Mouse (Mus musculus): Measurements from ENCODE around the gene 1700061G19Rik.
"Not testable (repeated sequence)": the region's sequence is repeated elsewhere in the genome, so short reads cannot be mapped to it uniquely, and the experiment has no call there.

The 1700061G19Rik gene

DNA sequence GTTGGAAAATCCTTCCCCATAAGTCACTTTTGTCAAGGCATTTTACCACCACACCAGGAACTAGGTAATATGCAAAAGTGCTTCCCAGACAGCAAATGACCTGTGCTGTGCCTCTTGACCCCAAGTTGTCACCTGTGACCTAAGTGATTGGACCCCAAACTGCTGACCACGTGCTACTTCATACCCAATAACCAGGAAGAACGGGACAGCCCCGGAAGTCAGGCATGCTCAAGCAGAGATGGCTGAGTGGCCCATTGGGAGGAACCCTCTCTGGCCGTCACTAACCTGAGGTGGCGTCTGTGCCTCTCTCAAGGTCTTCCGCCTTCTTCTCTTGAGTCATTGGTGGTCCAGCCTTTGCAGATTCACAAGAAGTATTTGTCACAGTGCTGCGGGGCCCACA, 2.8 kb upstream of the 1700061G19Rik start:
- DNase-seq = no peak

DNA sequence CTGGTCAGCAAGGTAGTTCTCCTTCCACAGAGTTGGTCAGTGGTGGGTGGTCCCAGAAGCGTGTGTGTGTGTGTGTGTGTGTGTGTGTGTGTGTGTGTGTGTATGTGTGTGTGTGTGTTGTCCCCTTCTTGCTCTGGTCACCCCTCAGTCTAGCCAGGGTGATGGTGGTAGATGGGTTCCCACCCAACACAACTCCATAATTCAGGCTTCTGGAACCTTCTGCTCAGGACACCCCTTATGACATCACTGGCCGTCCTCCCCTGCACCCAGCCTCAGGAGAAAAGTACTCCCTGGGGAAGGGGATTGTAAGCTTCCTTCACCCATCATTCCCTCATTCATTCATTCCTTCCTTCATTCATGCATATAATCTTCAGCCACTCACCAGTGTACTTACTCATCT, 1.0 kb upstream of the 1700061G19Rik start, which contains the start of gene Acsbg2:
Gene Acsbg2, minus strand, starts transcription at position 211 of the 400 bp plus-strand sequence.
- no peak for DNase-seq

DNA sequence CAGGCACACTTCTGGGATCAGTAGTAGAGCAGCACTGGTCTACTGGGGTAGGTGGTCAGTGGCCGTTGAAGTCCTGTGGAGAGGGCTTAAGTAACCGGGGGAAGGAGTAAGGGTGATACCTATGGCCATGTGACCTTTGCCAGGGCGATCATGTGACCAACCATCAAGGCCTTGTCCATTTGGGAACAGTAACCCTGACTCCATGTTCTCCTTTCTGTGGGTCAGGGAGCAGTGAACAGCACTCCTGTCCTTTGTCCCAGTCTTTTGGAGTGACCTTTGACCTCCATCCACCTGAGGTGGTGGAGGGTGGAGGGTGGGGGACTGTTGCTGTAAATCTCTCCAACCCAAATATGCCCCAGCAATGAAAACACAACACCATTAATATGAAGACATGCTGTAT, 1.2 kb downstream of the 1700061G19Rik start:
- DNase-seq = no peak

DNA sequence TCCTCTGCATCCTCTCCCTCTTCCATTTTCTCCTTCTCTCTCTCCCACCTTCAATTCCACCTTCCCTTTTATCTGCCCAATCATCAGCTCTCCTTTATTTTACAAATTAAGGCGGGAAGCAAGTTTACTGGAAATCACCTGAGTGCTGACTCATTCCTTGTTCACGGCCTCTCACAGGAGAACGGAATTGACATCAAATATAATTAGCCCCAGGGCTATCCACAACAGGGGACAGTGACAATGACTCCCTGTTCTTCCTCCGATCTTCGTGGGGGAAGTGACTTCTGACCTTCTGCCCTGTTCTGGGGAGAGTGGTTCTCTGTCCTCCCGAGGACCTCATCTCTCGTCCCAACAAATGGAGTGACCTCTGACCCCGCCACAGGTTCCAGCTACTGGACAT, 1.7 kb downstream of the 1700061G19Rik start:
- DNase-seq = no peak

DNA sequence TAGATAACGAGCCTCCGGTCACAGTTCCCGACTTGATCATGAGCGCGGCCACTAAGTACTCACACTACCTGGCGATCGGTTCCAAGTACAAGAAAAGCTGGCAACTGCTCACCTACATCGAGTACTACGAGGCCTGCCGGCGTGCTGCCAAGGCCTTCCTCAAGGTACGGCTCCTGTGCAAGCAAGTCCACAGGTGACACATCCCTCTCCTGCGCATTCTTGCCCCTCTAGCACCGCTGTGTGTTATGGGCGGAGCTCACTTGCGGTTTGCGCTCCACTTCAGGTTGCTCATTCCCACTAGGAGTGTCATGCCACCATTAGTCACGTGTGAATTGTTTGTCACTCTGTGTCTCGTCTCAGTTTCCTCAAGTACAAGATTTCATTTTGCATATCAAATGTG, 2.1 kb downstream of the 1700061G19Rik start:
- no peak for DNase-seq

DNA sequence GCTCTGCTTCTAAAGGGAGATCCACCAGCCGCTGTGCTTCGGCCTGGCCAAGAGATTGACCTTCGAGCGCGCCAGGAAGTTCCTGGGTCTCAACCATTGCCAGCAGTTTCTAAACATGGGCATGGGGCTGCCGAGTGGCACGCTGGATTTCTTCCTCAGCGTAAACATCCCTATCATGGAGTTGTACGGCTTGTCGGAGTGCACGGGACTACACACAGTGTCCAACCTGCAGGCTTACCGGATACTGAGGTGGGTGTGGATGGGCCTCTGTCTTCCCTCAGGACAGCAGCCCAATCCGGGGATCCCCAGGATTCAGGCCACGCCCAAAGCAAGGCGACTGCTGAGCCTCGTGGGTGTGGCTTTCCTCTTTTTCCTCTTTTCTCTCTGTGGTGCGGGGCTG, 8.3 kb downstream of the 1700061G19Rik start:
- no peak for DNase-seq

DNA sequence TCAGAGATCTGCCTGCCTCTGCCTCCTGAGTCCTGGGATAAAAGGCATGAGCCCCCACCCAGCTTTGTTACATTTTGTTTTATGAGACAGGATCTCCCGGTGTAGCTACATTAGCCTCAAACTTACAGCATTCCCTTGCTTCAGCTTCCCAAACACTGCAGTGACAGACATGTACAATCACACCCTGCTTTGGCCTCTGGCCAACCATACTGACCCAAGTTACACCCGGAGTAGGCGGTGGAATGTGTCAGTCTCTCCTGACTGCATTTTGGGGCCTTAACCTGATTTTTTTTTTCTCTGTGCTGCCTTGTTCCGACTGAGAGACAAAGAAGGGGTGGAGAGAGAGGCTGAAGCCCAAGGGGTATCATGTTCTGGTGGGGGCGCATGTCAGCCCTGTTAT, 9.1 kb downstream of the 1700061G19Rik start:
- no peak for DNase-seq

DNA sequence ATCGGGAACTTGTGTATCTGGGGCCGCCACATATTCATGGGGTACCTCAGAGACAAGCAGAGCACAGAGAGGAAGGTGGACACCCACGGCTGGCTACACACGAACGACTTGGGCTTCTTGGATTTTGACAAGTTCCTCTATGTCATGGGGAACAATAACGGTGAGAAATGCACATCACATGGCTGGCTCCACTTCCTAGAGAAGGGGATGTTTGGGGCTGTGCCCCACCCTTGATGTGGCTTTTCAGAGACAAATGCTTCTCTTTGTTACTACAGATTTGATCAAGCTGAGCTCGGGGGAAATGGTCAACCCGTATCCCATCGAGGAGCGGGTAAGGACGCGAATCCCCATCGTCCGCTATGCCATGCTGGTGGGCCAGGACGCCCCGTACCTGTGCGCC, 9.5 kb downstream of the 1700061G19Rik start:
- no peak for DNase-seq

DNA sequence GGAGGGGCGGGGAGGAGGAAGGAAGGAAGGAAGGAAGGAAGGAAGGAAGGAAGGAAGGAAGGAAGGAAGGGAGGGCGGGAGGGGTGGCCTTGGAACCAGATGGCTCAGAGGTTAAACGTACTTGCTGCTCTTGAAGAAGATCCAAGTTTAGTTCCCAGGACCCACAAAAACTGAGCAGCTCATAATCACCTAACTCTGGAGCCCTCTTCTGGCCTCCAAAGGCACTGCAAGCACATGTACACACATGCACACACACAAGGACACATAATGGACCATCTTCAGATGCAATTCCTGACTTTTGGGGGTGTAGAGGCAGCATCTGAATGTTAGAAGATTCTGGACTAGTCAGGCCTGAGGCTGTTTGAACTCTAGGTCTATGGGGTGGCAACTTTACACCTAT, 12.8 kb downstream of the 1700061G19Rik start:
- no peak for DNase-seq

DNA sequence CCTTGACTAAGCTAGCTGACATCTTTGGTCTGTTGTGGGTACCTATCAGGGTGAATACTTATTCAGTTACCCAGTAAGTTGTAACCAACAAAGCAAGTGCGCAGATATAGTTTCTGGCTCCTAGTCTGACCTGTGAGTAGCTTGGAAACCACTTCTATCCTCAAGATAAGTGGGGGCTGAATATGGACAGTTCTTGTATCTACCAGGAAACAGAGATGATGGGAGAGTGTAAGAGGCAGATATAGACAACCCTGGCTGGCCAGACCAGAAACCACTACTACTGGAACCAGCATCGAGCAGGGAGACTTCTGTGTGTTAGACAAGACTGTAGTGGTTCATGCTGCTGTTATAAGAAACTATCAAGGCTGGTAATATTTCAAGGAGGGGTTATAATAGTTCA, 14.7 kb downstream of the 1700061G19Rik start:
- DNase-seq = no peak

DNA sequence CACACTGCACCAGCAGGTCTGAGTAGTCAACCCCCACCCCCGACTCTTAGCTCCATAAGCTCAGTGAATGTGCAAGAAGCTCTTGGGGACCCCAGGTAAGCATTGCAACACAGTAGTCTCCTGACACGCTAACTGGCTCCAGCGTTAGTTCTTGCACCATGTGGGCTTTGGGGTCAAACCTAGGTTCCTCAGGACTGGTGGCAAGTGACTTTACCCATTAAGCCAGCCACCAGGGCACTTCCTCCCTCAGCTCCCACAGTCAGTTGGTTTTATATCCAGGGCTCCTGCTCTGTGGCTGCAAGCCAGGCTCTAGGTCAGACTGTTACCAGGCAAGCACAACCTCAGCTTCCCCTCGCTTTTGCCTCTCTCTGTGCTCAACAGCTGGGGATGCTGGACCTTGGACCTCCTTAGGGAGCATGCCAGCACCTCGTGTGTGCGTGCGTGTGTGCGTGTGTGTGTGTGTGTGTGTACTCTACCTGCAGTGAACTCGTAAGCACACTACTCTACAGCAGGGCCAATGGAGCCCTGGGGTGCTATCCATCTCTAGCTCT, 20.2 kb downstream of the 1700061G19Rik start:
- DNase-seq = no peak

DNA sequence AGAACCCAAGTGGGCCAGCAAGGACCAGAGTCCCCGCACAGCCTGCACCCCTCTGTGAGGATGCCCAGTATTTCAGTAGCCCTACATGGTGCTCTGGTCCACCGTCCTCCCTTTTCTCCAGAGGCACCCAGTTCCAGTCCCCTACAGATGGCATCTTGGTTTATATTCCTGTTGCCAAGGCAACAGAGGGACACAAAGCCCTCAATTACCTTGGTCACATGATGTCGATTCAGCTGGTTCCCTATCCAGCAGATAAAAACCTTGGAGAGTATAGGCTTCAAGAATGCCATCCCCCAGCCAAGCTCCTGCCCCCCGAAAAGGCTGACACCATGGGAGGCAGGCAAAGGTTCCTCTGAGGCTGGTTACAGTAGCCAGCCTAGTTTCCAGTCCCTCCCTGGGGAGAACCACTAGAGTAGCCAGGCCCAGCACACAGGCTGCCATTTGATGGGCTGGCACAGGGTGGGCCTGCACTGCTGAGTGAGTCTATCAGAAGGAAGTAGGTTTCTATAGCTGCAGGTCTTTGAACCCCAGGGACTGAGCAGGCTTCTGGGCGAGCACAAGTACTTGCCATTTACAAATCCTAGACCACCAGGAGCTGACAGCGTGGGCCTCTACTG, 21.3 kb downstream of the 1700061G19Rik start:
- no peak for DNase-seq

DNA sequence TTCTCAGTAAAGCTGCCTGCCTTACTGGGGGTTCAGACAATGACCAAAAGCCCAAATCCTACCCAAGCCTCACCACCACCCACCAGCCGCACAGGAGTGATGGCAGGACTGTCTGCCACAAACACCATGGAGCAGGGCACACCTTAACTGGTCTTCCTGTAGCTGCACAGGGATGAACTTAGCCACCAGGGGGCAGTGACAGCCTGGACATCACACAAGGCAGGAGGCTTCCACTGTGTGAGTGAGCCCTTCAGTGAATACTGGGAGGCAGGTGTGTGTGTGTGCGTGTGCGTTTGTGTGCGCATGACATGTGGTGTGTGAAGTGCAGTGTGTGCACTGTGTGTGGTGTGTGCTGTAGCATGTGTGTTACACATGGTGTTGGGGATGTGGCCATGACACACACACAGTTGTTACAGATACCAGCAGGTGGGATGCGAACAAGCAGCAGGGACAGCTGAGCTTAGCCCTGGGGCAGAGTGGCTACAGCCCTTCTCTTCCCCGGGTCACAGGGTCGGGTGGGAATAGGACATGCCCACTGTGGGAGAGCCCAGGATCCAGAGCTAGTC, 22.4 kb downstream of the 1700061G19Rik start:
- DNase-seq = peak; percentile 88

DNA sequence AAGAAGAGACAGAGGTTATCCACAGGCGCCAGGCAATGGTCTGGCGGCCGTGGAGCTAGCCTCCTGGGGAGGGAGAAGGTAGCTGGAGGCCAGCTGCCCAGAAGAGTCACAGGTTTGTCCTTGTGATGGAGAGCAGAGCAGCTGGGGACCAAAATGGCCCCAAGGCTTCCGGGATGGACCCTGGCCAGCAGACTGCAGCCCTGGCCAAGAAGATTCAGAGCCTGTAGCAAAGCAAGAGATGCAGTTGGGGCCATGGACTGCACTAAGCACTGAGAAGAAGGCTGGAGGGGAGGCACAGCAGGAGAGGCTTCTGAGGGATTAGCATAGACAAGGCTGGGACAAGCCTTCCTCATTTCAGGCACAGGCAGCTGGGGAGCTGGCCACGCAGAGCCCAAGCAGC, 27.4 kb downstream of the 1700061G19Rik start:
- DNase-seq = no peak

DNA sequence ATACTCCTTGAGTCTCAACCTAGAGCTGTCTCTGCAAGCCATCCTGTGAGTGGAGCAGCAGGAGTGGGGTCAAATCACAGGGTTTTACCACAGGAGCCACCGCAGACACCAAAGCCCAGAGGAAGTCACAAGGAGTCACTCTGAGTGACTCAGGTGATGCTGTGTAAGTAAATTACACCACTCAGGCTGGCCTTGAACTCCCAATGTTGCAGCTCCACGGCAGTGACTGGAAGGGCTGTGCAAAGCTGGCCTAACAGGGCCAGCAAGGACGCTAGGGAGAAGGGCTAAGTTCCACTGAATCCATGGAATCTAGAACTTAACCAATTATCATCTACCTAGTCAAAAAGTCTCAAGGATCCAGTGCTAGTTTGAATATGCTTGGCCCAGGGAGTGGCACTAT, 30.9 kb downstream of the 1700061G19Rik start:
- no peak for DNase-seq

DNA sequence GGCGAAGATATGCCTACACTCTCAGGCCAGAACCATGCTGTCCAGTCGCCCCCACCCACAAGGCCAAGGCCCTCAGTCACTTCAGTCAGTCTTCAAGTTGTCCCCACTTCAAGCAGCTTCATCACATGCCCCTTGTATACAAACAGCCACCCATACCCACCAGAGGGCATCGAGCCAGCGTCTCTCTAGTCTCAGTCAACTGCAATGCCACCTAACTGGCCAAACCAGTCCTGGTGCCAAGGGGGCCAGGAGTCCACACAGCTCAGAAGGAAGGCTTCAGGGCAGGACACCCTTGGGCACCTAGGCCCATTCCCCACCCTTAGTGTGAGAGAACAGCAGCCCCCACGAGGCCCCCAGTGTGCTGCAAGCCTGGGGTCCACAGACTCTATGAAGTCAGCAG, 31.8 kb downstream of the 1700061G19Rik start:
- no peak for DNase-seq

DNA sequence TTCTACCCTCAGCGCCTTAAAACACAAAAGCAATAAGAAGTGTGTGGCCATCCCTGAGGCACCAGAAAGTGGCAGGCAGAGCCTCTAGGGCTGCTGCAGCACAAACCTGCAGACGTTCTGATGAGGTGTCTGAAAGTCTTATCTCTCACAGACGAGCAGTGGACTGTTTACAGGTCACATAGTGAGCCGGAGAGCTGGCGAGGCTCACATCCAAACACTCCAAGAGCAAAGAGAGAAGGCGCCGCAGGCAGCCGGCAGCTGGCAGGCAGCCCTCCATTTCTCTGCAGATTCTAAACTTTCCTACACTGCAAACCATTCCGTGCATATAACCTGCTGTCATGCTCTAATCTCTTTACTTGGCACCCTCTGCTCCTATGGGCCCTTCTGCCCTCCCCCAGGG, 32.6 kb downstream of the 1700061G19Rik start:
- no peak for DNase-seq

DNA sequence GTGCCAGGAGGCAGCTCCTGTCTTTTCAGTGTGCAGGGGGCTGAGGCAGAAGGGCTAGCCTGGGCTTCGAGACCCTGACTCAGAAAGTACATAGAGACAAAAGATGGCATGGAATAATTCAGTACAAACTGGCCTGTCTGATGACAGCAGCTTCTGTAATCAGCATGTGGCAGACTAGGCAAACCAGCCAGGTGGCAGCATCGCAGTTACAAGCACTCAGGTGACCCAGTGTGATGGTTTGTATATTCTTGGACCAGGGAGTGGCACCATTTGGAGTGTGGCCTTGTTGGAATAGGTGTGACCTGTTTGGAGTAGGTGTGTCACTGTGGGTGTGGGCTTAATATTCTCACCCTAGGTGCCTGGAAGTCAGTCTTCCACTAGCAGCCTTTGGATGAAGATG, 34.5 kb downstream of the 1700061G19Rik start:
- not testable (repeated sequence) for DNase-seq

DNA sequence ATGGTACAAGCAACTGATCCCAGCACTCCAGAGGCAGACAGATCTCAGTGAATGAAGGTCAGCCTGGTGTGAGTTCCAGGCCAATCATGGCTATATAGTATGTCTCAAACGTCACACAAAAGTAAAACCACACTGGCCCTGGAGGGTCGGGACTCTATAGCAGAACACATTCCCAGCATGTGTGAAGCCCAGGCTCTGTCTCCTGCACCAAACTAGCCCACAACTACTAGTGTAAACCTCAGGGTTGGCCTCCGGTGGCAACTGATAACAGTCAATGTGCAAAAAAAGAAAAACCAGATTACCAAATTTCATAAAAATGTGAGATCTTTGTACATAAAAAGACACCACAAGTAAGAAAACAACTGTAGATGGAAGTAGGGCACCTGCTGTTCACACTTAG, 37.7 kb downstream of the 1700061G19Rik start:
- DNase-seq = no peak

DNA sequence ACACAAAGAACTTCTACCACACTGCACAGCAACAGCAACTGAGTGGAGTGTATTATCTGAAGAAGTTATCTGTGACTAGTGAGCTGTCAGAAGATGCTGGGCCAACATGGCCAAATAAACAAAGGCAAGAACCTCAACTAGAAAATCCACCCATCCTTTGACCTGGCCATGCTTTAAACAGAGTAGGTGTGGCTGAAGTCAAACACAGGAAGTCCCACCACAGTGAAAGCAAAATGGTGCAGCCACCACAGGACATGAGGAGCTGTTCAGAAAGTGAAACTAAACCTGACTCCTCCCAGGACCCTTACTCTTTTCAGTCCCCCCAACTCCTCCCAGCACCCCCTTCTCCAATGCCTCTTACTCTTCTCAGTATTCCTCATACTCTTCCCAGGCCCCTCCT, 38.2 kb downstream of the 1700061G19Rik start:
- DNase-seq = no peak

DNA sequence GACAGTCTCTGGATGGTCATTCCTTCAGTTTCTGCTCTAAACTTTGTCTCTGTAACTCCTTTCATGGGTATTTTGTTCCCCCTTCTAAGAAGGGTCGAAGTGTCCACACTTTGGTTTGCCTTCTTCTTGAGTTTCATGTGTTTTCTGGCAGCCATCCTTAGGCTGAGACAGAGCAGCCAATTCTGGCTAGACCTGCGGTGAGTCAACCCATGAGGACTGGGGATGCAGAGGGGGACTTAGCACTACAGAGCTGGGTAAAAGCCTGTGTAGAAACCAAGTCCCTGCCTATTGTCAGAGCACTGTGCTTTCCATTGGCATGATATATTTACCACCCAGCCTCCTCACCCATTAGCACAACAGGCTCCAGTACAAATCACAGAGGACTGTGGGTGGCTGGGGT, 41.9 kb downstream of the 1700061G19Rik start:
- DNase-seq = no peak

DNA sequence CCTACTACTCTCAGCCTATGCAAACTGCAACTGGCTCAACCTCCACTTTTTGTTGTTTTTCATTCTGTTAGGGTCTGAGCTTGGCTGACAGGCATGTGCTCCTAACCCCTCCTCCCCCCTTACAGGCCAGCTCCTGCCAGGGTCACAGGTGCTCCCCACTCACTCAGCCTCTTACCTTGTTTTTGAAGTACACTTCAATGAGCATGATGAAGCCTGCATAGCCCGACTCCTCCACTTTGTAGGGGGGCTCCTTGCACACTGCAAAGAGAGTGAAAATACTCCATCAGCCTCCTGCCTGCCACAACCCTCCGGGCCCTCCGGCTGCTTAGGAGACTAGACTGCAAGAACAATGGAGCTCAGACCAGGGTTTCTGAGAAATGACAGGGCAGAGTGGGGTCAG, 44.4 kb downstream of the 1700061G19Rik start:
- no peak for DNase-seq

DNA sequence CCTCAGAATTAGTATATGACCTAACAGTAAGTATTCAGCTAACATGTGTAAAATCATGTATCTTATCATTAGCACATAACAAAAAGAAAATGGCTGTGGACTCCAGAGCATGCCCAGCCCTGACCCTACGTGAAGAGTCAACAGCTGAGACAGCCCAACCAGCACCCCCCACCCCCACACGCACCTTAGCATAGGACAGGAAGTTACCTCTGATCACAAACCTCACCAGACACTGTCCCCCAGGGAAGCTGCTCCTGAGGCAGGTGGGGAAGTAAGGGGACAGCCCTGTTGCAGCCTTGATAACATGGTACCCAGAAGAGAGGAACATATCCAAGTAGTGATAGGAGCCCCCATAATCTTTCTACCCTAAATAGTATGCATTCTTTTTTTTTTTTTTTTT, 50.7 kb downstream of the 1700061G19Rik start:
- no peak for DNase-seq

DNA sequence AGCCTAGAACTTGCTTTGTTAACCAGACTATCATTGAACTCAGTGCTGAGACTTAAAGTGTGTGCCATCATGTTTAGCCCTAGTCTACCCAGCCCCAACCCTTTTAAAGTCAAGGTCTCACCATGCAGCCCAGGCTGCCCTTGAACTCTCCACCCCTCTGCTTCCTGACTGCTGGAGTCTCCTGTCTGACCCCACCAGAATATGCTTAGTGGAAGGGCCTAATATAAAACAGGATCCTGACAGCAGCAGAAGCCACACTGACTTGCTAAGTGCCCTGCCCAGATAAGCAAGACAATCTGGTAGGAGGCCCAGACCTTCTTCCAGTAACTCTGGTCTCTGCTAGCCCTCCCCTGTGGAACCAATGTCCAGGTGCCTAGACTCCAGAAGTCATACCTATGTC, 53.8 kb downstream of the 1700061G19Rik start:
- no peak for DNase-seq

DNA sequence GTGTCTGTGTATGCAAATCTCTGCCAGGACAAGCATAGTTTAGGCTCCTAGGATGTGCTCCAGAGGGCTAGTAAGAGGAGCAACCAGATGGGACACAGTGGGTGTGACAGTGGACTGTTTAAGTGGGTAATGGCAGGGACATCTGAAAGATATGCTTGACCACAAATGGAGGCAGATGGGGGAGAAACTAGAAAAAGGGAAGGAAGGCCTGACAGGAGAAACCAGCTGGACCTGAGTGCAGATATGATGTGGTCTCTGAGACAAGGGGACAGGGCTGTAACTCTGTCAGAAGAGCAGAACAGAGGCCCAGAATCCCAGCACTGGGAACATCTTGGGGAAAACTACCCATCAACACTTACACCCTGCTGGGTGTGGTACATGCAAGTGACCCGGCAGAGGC, 54.3 kb downstream of the 1700061G19Rik start:
- DNase-seq = no peak

Measured in right cerebral cortex, postnatal 14 days (tissue).